Mouse (Mus musculus) MEL (cell line): Measurements from ENCODE around the gene Gm6096. TPM values are rescaled to one million over a fixed set of nuclear protein-coding genes. Genes with fewer than 3 reads are reported as not detected.

Experiments
- DNase-seq: peaks from one replicate; pipeline ENCODE4 v3.0.0; 2011; ENCODE audit warnings: low read depth, low spot score
- H3K27ac ChIP-seq: 2 replicates; pipeline ENCODE4 v1.5.1; 2012; ENCODE audit warnings: low read depth, mild to moderate bottlenecking, control low read depth, low read length, moderate library complexity; ENCODE audit not compliant: control insufficient read depth
- H3K27me3 ChIP-seq, 2 experiments: fragments of 150-350 bp in 1 of 2; sonication (generic) in 1 of 2; 2 replicates each; pipeline ENCODE4 v1.6.1; 2012; ENCODE audit warnings: low read length in 2 of 2, mild to moderate bottlenecking in 2 of 2, improper control_type of control experiment in 1 of 2, moderate library complexity in 1 of 2; ENCODE audit not compliant: insufficient read depth in 2 of 2, control insufficient read depth in 1 of 2
- H3K36me3 ChIP-seq, 2 experiments: 2 replicates each; pipeline ENCODE4 v1.6.1; 2012 to 2014; ENCODE audit warnings: low read length in 2 of 2, improper control_type of control experiment in 1 of 2, inconsistent platforms in 1 of 2, mild to moderate bottlenecking in 1 of 2; ENCODE audit not compliant: insufficient read depth in 2 of 2, control insufficient read depth in 1 of 2
- H3K4me1 ChIP-seq, 2 experiments: fragments of 150-350 bp in 1 of 2; sonication (generic) in 1 of 2; 2 replicates each; pipeline ENCODE4 v1.6.1; 2012; ENCODE audit warnings: low read length in 2 of 2, improper control_type of control experiment in 1 of 2, mild to moderate bottlenecking in 1 of 2; ENCODE audit not compliant: insufficient read depth in 2 of 2, control insufficient read depth in 1 of 2
- H3K4me3 ChIP-seq, 2 experiments: fragments of 150-350 bp in 1 of 2; sonication (generic) in 1 of 2; 2 replicates each; pipeline ENCODE4 v1.5.1; 2012; ENCODE audit warnings: low read depth in 2 of 2, low read length in 2 of 2, mild to moderate bottlenecking in 2 of 2, moderate library complexity in 2 of 2, control low read depth in 1 of 2, improper control_type of control experiment in 1 of 2; ENCODE audit not compliant: control insufficient read depth in 1 of 2, insufficient read depth in 1 of 2
- H3K79me2 ChIP-seq: 2 replicates; pipeline ENCODE4 v1.6.1; 2012; ENCODE audit warnings: mild to moderate bottlenecking, low read length, moderate library complexity; ENCODE audit not compliant: control insufficient read depth, poor library complexity, insufficient read depth
- H3K9ac ChIP-seq: 2 replicates; pipeline ENCODE4 v1.6.1; 2012; ENCODE audit warnings: low read depth, mild to moderate bottlenecking, control low read depth, low read length, moderate library complexity; ENCODE audit not compliant: control insufficient read depth, poor library complexity, severe bottlenecking
- H3K9me3 ChIP-seq: fragments of 150-350 bp; sonication (generic); replicated peaks from 2 replicates; pipeline ENCODE4 v1.6.1; 2012; ENCODE audit warnings: mild to moderate bottlenecking, low read length, improper control_type of control experiment, moderate library complexity; ENCODE audit not compliant: insufficient read depth
- CHD2 ChIP-seq: IDR thresholded peaks from 2 replicates; pipeline ENCODE4 v1.6.1; 2011; ENCODE audit warnings: low read length, improper control_type of control experiment
- ETS1 ChIP-seq: IDR thresholded peaks from 2 replicates; pipeline ENCODE4 v1.6.1; 2012; ENCODE audit warnings: low read depth, mild to moderate bottlenecking, inconsistent platforms, low read length, improper control_type of control experiment, moderate library complexity
- JUND ChIP-seq: IDR thresholded peaks from 2 replicates; pipeline ENCODE4 v1.6.1; 2011; ENCODE audit warnings: low read depth, mild to moderate bottlenecking, improper control_type of control experiment, low read length
- KAT2A ChIP-seq: conservative IDR thresholded peaks from 2 replicates; pipeline ENCODE4 v1.6.1; 2012; ENCODE audit warnings: low read depth, low read length, improper control_type of control experiment, inconsistent platforms
- MAFK ChIP-seq: IDR thresholded peaks from 2 replicates; pipeline ENCODE4 v1.6.1; 2011; ENCODE audit warnings: low read depth, mild to moderate bottlenecking, low read length, improper control_type of control experiment, borderline replicate concordance
- MEF2A ChIP-seq: IDR thresholded peaks from 2 replicates; pipeline ENCODE4 v1.6.1; 2014; ENCODE audit warnings: low read depth, mild to moderate bottlenecking, inconsistent platforms, low read length, improper control_type of control experiment; ENCODE audit not compliant: poor library complexity, insufficient replicate concordance, severe bottlenecking; ENCODE audit errors: extremely low read depth
- POLR2A ChIP-seq, 2 experiments: IDR thresholded peaks; 2 replicates each; pipeline ENCODE4 v1.6.1; 2011 to 2012; ENCODE audit warnings: low read length in 2 of 2, mild to moderate bottlenecking in 2 of 2, control low read depth in 1 of 2, improper control_type of control experiment in 1 of 2, low read depth in 1 of 2, moderate library complexity in 1 of 2; ENCODE audit not compliant: control insufficient read depth in 1 of 2, insufficient read depth in 1 of 2, poor library complexity in 1 of 2
- RCOR1 ChIP-seq: IDR thresholded peaks from 2 replicates; pipeline ENCODE4 v1.6.1; 2012; ENCODE audit warnings: low read depth, mild to moderate bottlenecking, inconsistent platforms, low read length, improper control_type of control experiment
- TBP ChIP-seq: IDR thresholded peaks from 2 replicates; pipeline ENCODE4 v1.8.0; 2011; ENCODE audit warnings: low read depth, low read length, improper control_type of control experiment
- ZC3H11A ChIP-seq: IDR thresholded peaks from 2 replicates; pipeline ENCODE4 v1.6.1; 2012; ENCODE audit warnings: low read depth, mild to moderate bottlenecking, inconsistent platforms, low read length, improper control_type of control experiment
- ZKSCAN1 ChIP-seq: IDR thresholded peaks from 2 replicates; pipeline ENCODE4 v1.6.1; 2012; ENCODE audit warnings: low read depth, mild to moderate bottlenecking, inconsistent platforms, low read length, improper control_type of control experiment, moderate library complexity
- ZMIZ1 ChIP-seq: IDR thresholded peaks from 2 replicates; pipeline ENCODE4 v1.6.1; 2012; ENCODE audit warnings: low read depth, mild to moderate bottlenecking, inconsistent platforms, low read length, improper control_type of control experiment, moderate library complexity
- polyA plus RNA-seq, 2 experiments: library from polyadenylated mRNA; stranded (reverse) in 1 of 2; unstranded in 1 of 2; fragments of >175 nt in 1 of 2; fragments of >200 nt in 1 of 2; gene quantifications; 2 replicates each; pipeline versions ENCODE4 v1.2.1 to v1.2.4; 2012; ENCODE audit warnings: low replicate concordance in 2 of 2, low read depth in 1 of 2; ENCODE audit not compliant: insufficient read length in 2 of 2, insufficient read depth in 1 of 2, missing spikeins in 1 of 2
- total RNA-seq: library from RNA; depleted of rRNA; stranded (reverse); fragments of 300-350 nt; gene quantifications from 2 replicates; pipeline ENCODE4 v1.2.3, GENCODE M21; 2012

Gene Gm6096
- total and polyA plus RNA-seq, 3 experiments: not detected

GRCm38 (mm10) chr7:34233909-34234609, 16.8 kb upstream of the Gm6096 start (continued):
- TF ChIP-seq RCOR1 (no peak), KAT2A (no peak), ZKSCAN1 (no peak)

- DNase-seq: peak; percentile 73
Measured at GRCm38 (mm10) chr7:34234610-34235561, 16.0 kb upstream of the Gm6096 start.

GRCm38 (mm10) chr7:34235602-34236001, 15.2 kb upstream of the Gm6096 start:
- Histone ChIP-seq H3K27me3 (no peaks in the 10 kb centered on the region), H3K27ac (no peak overlapping the region), H3K9me3 (no peaks in the 10 kb centered on the region), H3K79me2 (no peaks in the 10 kb centered on the region; the same call in 1 of the 2 replicates), H3K4me3 (no peak overlapping the region), H3K9ac (no peak overlapping the region), H3K36me3 (peaks cover 0 to 5% of the 10 kb centered on the region in 2 experiments; a peak in 1 of 4 replicates), H3K4me1 (peaks cover 0 to 4% of the 10 kb centered on the region in 2 experiments; a peak in 2 of 4 replicates)
- TF ChIP-seq ZMIZ1: no peak
- no peak for DNase-seq

More at GRCm38 (mm10) chr7:34234610-34235561, 16.0 kb upstream of the Gm6096 start:
- no peaks in the 10 kb centered on the region for H3K27me3 ChIP-seq
- H3K79me2 ChIP-seq: peaks cover 2% of the 10 kb centered on the region
- peak overlapping the region; percentile 69 for H3K9ac ChIP-seq
- H3K36me3 ChIP-seq: peaks cover 0 to 5% of the 10 kb centered on the region in 2 experiments; a peak in 1 of 4 replicates
- H3K27ac ChIP-seq: peak overlapping the region; percentile 82
- H3K9me3 ChIP-seq: no peaks in the 10 kb centered on the region
- peaks cover 0 to 4% of the 10 kb centered on the region in 2 experiments; a peak in 2 of 4 replicates for H3K4me1 ChIP-seq
- peak overlapping the region; percentile 59 to 69 for H3K4me3 ChIP-seq
- TF ChIP-seq CHD2: no peak
- no peak for TF ChIP-seq ZC3H11A
- no peak for TF ChIP-seq ZKSCAN1
- no peak for TF ChIP-seq MEF2A
- TF ChIP-seq MAFK: no peak
- TF ChIP-seq TBP: no peak
- TF ChIP-seq ETS1: no peak
- 0 out of 4 replicates have a peak, but pooled peaks of 1 of the 2 experiments have one; percentile 0 for TF ChIP-seq POLR2A (IDR thresholded peaks at IDR 0.05; ENCODE audit: control insufficient read depth in 1 of 2, insufficient read depth in 1 of 2, low read depth in 1 of 2, low read length in 2 of 2, poor library complexity in 1 of 2)
- no peak for TF ChIP-seq JUND
